Mouse (Mus musculus): ENCODE measurements around the gene Slitrk5.
"Not testable (repeated sequence)": the region's sequence is repeated elsewhere in the genome, so short reads cannot be mapped to it uniquely, and the experiment has no call there.

Slitrk5 gene

GRCm38 (mm10) chr14:111674664-111675147 is at the start of gene Slitrk5:
Slitrk5 (plus strand) TSS chr14:111675097.
- DNase-seq (ENCODE audit: low read depth, low spot score): no peak

DNA sequence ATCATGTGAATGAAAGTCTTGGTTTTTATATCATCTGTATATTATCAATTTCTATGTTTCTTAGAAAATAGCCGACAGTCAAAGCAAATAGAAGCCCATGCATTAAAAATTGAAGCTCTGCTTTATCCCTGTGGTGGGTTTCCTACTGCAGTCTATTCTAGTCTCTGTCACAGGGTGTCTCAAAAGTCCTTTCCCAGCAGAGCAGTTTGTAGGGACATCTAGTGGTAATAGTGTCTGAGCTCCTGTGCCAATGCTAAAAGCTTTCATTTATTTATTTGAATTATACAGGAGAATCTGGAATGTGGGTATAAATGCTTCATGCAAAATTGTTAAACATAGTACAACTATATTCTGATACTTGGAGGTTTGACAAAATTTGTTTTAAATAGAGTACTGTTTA is 2.0 kb upstream of the Slitrk5 start:
- no peak for DNase-seq (ENCODE audit: low read depth, low spot score)

- DNase-seq (ENCODE audit: low read depth, low spot score): no peak
These were observed 591 bp downstream of the Slitrk5 start for GRCm38 (mm10) chr14:111675211-111676165.

DNA sequence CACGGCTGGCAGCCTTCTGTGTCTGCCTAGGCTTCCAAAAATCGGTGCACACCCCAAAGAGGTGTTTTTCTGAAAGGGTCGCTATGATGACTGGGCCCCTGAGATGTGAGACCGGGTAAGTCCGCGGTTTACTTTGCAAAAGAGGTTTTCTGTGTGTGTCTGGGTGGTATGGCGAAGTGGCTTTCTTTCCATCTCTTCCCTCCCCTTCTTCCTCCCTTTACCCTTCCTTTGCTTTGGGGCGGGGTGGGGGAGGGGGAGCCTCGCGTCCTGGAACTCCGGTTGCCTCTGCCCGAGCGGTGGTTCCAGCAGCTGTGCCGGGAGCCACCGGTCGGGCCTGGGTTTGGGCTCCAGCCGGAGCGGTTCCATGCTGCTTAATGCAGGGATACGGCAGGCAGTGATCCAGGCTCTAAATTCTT is 1.3 kb downstream of the Slitrk5 start:
- DNase-seq (ENCODE audit: low read depth, low spot score): no peak

DNA sequence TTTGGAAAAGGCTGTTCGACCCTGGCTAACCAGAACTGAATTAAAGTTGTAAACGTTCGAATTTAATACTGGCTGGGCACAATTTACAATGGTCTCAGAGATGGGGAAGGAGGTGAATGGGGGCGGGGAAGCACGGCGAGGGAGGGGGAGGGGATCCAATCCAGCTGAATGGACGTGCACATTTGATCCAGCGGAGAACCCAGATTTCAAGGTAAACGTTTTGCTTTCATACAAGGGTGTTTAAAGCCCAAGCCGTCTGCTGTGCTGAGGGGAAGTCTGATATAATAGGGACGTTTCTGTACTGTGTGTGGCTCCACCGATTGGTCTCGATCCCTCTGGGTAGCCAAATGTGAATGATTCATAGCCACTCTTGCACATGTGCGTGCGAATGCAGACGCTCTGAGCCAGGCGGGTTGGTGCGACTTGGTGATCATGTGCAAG is 2.0 kb downstream of the Slitrk5 start:
- DNase-seq (ENCODE audit: low read depth, low spot score): no peak

DNA sequence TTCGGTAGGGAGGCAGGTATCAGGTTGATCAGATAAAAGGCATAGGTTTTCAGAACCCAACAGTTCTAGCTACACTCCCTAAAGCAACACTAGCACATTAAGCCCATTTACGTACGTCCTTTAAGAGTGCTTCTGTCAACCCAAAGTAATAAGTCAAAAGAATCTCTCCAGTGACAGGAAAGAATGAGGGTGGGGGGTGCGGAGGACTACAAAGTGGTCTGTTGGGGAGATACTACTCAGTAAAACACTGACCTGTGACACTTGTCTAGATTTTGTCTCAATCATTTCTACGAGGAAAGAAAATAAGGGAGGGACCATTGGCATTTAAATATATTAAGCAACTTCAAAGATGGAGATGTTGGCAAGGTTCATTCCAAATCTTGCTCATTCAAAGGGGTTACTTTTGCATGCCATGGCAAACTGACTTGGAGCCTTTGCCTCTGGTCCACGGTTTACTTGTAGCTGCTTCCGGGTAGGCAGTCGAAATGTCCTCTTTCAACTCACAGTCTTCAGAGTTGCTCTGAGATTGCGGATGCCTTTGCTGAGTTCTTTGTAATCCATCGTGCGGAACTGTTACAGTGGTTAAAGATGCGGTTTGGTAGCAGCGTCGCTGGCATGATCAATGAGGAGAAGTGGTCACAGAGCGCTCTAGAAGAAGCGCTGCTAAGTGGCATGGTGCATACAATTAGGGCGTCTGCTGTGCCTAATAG is 2.6 kb downstream of the Slitrk5 start:
- no peak for DNase-seq (ENCODE audit: low read depth, low spot score)

DNA sequence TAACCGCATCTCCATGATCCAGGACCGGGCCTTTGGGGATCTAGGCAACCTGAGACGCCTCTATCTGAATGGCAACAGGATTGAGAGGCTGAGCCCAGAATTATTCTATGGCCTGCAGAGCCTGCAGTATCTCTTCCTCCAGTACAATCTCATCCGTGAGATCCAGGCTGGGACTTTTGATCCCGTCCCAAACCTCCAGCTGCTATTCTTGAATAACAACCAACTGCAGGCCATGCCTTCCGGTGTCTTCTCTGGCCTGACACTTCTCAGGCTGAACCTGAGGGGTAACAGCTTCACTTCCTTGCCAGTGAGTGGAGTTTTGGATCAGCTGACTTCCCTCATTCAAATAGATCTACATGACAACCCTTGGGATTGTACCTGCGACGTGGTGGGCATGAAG is 5.4 kb downstream of the Slitrk5 start:
- DNase-seq (ENCODE audit: low read depth, low spot score): no peak

DNA sequence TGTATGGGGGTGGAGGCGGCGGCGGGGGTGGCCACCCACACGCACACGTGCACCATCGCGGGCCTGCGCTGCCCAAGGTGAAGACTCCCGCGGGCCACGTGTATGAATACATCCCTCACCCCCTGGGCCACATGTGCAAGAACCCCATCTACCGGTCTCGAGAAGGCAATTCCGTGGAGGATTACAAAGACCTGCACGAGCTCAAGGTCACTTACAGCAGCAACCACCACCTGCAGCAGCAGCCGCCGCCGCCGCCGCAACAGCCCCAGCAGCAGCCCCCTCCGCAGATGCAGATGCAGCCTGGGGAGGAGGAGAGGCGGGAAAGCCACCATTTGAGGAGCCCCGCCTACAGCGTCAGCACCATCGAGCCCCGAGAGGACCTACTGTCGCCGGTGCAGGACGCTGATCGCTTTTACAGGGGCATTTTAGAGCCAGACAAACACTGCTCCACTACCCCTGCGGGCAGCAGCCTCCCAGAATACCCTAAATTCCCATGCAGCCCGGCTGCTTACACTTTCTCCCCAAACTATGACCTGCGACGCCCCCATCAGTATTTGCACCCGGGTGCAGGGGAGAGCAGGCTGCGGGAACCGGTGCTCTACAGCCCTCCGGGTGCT is 6.3 kb downstream of the Slitrk5 start:
- no peak for DNase-seq (ENCODE audit: low read depth, low spot score)

- DNase-seq (ENCODE audit: low read depth, low spot score): no peak
These were observed 6.9 kb downstream of the Slitrk5 start for GRCm38 (mm10) chr14:111681773-111682172.

DNA sequence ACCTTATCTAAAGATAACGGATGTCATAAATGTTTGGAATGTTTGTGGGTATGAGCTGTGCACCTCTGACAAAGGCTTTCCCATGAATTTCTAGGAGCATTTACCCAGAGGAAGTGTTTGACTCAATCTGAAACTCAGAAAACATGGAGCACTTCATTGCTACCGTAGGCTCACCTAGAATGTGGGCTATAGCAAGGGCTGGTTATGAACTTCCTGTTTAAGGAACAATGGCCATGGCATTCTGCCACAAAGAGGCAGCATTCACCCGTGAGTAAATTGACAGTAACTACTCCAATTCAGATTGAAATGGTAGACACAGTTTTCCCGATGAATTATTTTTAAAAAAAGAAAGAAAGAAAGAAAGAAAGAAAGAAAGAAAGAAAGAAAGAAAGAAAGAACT is 8.6 kb downstream of the Slitrk5 start:
- no peak for DNase-seq (ENCODE audit: low read depth, low spot score)

DNA sequence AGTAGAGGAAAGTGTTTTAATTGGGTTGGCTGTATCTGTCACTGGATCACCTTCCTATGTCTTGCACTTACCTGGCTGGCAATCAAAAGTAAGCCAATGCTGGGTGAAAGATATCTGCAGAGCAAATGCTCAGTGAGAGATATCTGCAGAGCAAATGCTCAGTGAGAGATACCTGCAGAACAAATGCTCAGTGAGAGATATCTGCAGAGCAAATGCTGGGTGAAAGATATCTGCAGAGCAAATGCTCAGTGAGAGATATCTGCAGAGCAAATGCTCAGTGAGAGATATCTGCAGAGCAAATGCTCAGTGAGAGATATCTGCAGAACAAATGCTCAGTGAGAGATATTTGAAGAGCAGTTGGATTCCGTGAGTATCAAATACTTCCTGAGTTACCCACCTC is 15.2 kb downstream of the Slitrk5 start:
- not testable (repeated sequence) for DNase-seq (ENCODE audit: low read depth, low spot score)

DNA sequence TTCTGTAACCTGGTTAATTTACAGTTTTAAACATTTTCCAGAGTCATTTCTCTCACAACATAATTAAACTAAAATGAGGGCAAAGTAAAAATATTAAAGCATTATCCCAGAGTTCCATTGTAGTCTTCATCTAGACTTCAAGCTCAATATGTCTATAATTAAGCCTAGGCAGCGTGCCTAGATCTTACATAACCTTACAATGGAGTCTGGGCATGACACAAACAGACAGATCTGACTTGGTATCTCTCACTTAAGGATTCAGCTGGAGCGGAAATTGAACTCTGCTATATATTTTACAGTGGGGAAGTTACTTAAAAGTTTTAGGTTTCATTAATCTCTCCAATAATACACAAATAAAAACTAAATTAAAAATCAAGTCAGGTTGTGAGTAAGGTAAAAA is 54.9 kb downstream of the Slitrk5 start:
- no peak for DNase-seq (ENCODE audit: low read depth, low spot score)

Measured in brain, embryonic 18.5 days (tissue).